Comparison of ENCODE assay signal across 34 mouse cellular contexts in genomic region chr2:121525056-121525455, GRCm38 (mm10). TPM values are rescaled to one million over a fixed set of nuclear protein-coding genes. Genes with fewer than 3 reads are reported as not detected.
DNase-seq lines count a peak whose midpoint lies in the region; ATAC-seq lines count a peak whose summit lies in the region.
"Had no signal": no experiment of that assay in that cellular context is flagged by ENCODE, and none has a peak within 500 bp of the region (broad histone marks: within the 10 kb centered on the region; RNA-seq: fewer than 3 reads in every experiment).

No protein-coding gene starts in this region.

- WGBS in midbrain, embryonic 15.5 days = 93% methylated on average over 2 of the region's 2 CpGs

- no peak overlapping the region for H3K9ac ChIP-seq in midbrain, embryonic 15.5 days
- H3K9ac ChIP-seq: embryonic facial prominence, embryonic 15.5 days; forebrain, embryonic 12.5 days; forebrain, postnatal 0 days; kidney, embryonic 15.5 days; limb, embryonic 15.5 days; liver, embryonic 13.5 days; midbrain, embryonic 12.5 days; neural tube, embryonic 13.5 days; stomach, embryonic 15.5 days had no signal

- no peaks in the 10 kb centered on the region for H3K27me3 ChIP-seq in midbrain, embryonic 15.5 days (replicated peaks)
- H3K27me3 ChIP-seq: embryonic facial prominence, embryonic 15.5 days; forebrain, embryonic 12.5 days; kidney, embryonic 15.5 days; limb, embryonic 15.5 days; liver, embryonic 13.5 days; megakaryocyte, embryonic 14.5 days; midbrain, embryonic 12.5 days; neural tube, embryonic 13.5 days; stomach, embryonic 15.5 days had no signal

- no peak for ATAC-seq in midbrain, embryonic 15.5 days (replicated peaks)
- ATAC-seq: CD4-positive, CD25-positive, alpha-beta regulatory T cell, adult 4 months; forebrain, postnatal 0 days; hindbrain, embryonic 16.5 days; lung, postnatal 0 days had no signal

- no peaks in the 10 kb centered on the region for H3K9me3 ChIP-seq in midbrain, embryonic 15.5 days
- H3K9me3 ChIP-seq: embryonic facial prominence, embryonic 15.5 days; forebrain, embryonic 12.5 days; kidney, embryonic 15.5 days; limb, embryonic 10.5 days; limb, embryonic 15.5 days; liver, embryonic 13.5 days; megakaryocyte, embryonic 14.5 days; midbrain, embryonic 12.5 days; neural tube, embryonic 13.5 days; stomach, embryonic 15.5 days had no signal

- no peaks in the 10 kb centered on the region for H3K36me3 ChIP-seq in midbrain, embryonic 15.5 days (replicated peaks)
- H3K36me3 ChIP-seq: stomach, embryonic 15.5 days had no signal

- DNase-seq in left cerebral cortex, adult 11 months (ENCODE audit: low spot score) = peak; percentile 53
- no peak for DNase-seq in left cerebral cortex, postnatal 10 days (ENCODE audit: extremely low spot score in 1 of 2, low spot score in 2 of 2)
- peak; percentile 21 for DNase-seq in NIH3T3 (ENCODE audit: low read depth)
- DNase-seq in frontal cortex, postnatal 36 days (ENCODE audit: low spot score in 2 of 2) = peak; percentile 29 to 53
- DNase-seq in right cerebral cortex, postnatal 36 days (ENCODE audit: low spot score in 2 of 2) = peak; percentile 20 to 79
- no peak for DNase-seq in ovary, postnatal 36 days (ENCODE audit: low spot score)
- DNase-seq: adrenal gland, adult 2 months; adrenal gland, postnatal 36 days; cerebellum, adult 2 months; cerebellum, postnatal 25 days; forebrain, postnatal 0 days; gastrocnemius, postnatal 10 days; kidney, adult 18-20 months; kidney, postnatal 25 days; liver, embryonic 13.5 days; lung, adult 18-20 months; lung, postnatal 4 days; thymus, adult 18-20 months; thymus, postnatal 25 days had no signal

- no peak overlapping the region for H3K4me3 ChIP-seq in midbrain, embryonic 15.5 days
- H3K4me3 ChIP-seq: embryonic facial prominence, embryonic 10.5 days; embryonic facial prominence, embryonic 15.5 days; forebrain, embryonic 12.5 days; kidney, embryonic 15.5 days; layer of hippocampus, adult 2 months; limb, embryonic 10.5 days; limb, embryonic 15.5 days; liver, embryonic 13.5 days; megakaryocyte, embryonic 14.5 days; midbrain, embryonic 12.5 days; neural tube, embryonic 13.5 days; stomach, embryonic 15.5 days had no signal

- intact Hi-C loops in left cerebral cortex, postnatal 10 days (cut with DNase I) = no loop called here

- H3K27ac ChIP-seq in midbrain, embryonic 15.5 days = no peak overlapping the region
- H3K27ac ChIP-seq: embryonic facial prominence, embryonic 10.5 days; embryonic facial prominence, embryonic 15.5 days; forebrain, embryonic 12.5 days; kidney, embryonic 15.5 days; layer of hippocampus, adult 2 months; limb, embryonic 10.5 days; limb, embryonic 15.5 days; liver, embryonic 13.5 days; midbrain, embryonic 12.5 days; neural tube, embryonic 13.5 days; stomach, embryonic 15.5 days had no signal

- H3K4me1 ChIP-seq in midbrain, embryonic 15.5 days = no peaks in the 10 kb centered on the region
- H3K4me1 ChIP-seq: embryonic facial prominence, embryonic 10.5 days; embryonic facial prominence, embryonic 15.5 days; forebrain, embryonic 12.5 days; kidney, embryonic 15.5 days; limb, embryonic 10.5 days; limb, embryonic 15.5 days; liver, embryonic 13.5 days; megakaryocyte, embryonic 14.5 days; midbrain, embryonic 12.5 days; neural tube, embryonic 13.5 days; stomach, embryonic 15.5 days had no signal

- no peak overlapping the region for H3K4me2 ChIP-seq in midbrain, embryonic 15.5 days
- H3K4me2 ChIP-seq: embryonic facial prominence, embryonic 15.5 days; forebrain, embryonic 12.5 days; kidney, embryonic 15.5 days; limb, embryonic 15.5 days; liver, embryonic 13.5 days; midbrain, embryonic 12.5 days; neural tube, embryonic 13.5 days; stomach, embryonic 15.5 days had no signal

RNA-seq across cellular contexts. Expression of gene Wdr76, which starts 18.5 kb away (rescaled TPM):
- total RNA-seq in left cerebral cortex, postnatal 10 days (2021) = 1 to 10 TPM; 4.2 to 4.4 TPM
- 4.5 and 4.8 TPM in 2 replicates for polyA plus RNA-seq in midbrain, embryonic 15.5 days (2015; fragmentation: Nextera tagmentation; extraction: Ambion mirVana)

RNA-seq across cellular contexts. Expression of gene Mfap1a, which starts 18.6 kb away (rescaled TPM):
- total RNA-seq in left cerebral cortex, postnatal 10 days (2021) = 10 to 100 TPM; 31.2 to 32.7 TPM
- 33.1 and 33.6 TPM in 2 replicates for polyA plus RNA-seq in midbrain, embryonic 15.5 days (2015; fragmentation: Nextera tagmentation; extraction: Ambion mirVana)

RNA-seq across cellular contexts. Expression of gene Mfap1b, which starts 51.2 kb away (rescaled TPM):
- total RNA-seq in left cerebral cortex, postnatal 10 days (2021) = 10 to 100 TPM; 35.1 to 37.0 TPM
- 77.3 and 77.5 TPM in 2 replicates for polyA plus RNA-seq in midbrain, embryonic 15.5 days (2015; fragmentation: Nextera tagmentation; extraction: Ambion mirVana)

Comparison
In these comparisons a context has a peak if more than half of its experiments do, and no peak if none do; other contexts are left out.
1. DNase-seq: peak in left cerebral cortex, adult 11 months (single experiment), NIH3T3 (single experiment), frontal cortex, postnatal 36 days (2 of 2) and right cerebral cortex, postnatal 36 days (2 of 2); none in left cerebral cortex, postnatal 10 days (0 of 2) and ovary, postnatal 36 days (single experiment).